Mouse (Mus musculus) 3134 (cell line): Measurements from ENCODE around the gene Cfl1.
A peak's percentile ranks its signal among the peaks of the same experiment; 100 is the strongest.
"Not testable (repeated sequence)": the region's sequence is repeated elsewhere in the genome, so short reads cannot be mapped to it uniquely, and the experiment has no call there.

Experiments
- DNase-seq: peaks from one replicate; pipeline ENCODE4 v3.0.0-alpha.2; 2011; ENCODE audit warnings: low spot score; ENCODE audit not compliant: insufficient read length; ENCODE audit errors: extremely low read depth

Cfl1 gene

DNA sequence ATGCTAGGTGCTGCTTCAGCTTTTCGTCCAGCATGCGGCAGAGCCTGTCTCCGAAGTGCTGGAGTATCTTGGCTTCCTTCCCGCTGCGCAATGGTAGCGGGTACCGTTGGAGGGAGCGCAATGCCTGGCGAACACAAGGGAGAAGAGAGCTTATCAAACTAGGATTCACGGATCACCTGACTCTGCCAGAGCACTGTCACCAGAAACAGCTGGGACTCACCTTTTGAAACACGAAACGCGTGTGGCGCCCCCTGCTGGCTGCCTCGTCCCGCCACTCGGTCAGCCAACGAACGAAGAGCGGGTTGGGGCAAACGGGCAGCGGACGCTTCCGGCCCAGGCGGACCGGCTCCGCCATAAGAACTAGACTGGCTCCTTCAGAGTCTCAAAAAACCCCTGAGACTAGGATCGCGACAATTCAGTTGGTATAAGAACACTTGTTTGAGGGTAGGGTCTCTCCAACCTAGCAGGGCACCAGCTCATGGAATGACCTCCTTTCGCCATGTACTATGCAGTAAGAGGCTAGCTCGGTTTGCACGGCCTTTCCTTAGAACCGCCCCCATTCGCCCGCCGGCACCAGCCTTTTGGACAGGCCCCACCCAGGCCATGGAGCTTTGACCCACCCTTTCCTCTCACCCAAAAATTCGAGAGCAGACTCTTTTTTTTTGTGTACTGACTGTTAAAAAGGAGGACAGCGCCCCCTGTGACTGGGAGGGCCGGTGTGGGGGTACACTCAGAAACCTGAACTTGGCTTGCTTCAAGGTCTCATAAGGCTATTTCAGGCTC lies 2.3 kb upstream of the Cfl1 start, which contains the start of gene Mus81:
Mus81 (minus strand) TSS at position 635 of the 783 bp plus-strand sequence.
- peak; percentile 93 for DNase-seq

DNA sequence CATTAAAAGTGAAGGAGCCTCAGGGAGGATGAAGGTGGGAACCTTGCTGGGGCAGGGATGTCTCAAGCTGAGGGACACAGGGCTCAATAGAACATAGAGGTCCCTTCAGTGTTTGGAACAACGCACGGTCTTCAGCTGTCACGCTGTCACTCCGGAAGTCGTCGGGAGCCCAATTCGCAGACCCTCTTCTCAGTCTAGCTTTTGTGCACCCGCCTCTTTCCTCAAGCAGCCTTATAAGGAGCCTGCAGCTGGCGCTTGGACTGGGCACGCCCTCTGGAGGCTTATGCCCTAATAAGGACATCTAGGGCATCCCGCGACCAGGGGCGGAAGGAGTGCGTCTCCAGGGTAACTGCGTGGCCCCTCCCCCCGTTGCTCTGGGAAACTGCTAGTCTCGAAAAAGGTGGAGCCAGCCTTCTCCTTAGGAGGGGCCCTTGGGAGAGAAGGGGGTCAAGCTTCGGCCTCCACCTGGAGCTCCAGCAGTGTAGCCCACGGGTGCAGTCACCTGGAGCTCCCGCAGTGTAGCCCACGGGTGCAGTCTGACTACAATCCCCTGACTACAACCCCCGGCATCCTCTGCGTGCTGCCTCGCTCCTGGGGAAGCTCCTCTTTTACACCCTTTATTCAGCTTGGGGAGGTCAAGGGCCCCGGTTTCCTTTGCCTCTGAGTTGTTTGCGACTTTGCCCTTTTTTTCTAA lies 1.2 kb upstream of the Cfl1 start:
- DNase-seq, result peak; percentile 96

DNA sequence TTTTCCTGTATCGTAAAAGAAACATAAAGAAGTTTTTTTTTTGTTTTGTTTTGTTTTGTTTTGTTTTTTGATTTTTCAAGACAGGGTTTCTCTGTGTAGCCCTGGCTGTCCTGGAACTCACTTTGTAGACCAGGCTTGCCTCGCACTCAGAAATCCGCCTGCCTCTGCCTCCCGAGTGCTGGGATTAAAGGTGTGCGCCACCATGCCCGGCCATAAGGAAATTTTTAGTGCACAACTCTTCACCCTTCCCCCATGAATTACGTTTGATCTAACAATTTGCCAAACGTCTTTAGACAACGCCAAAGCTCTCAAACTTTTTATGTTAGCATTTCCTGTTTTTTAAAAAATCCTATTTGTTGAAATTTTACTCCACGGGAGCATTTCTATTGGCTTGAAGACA lies 534 bp upstream of the Cfl1 start:
- DNase-seq, result not testable (repeated sequence)

DNA sequence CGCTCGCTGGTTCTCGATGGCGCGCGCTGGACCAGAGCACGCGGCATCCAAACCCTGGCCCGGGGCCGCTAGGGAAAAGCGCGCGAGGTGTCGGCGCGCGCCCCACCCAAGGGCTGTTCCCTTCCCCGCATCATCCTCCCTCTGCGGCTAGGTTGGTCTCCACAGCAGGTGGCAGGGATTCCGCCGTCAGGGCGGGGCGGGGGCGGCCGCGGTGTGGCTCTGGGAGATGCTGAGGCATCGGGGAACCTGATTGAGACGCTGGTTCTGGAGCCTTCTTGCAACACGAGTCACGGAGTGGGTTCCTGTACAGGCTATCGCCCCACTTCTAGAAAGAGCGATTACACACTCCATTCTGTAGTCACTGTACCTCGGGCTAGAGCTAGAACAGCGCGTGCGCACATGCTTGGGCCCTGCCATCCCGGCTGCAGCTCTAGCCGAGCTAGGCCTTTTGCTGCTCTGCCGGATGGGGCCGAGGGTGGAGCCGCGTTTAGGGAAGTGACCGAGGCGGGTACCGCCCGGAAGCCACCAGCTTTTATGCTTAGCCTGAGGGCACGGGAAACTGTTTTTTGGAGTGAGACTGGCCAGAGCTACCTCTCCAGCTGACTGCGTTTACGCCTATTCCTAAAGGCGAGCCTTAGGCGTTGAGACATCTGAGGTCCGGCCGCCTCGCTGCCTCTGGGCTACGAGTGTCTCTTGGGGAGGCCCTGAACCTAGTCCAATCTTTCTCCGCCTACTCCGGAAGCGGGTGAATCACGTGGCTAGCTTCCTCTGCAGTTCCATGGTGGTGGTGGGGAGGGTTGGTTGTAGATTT lies 848 bp downstream of the Cfl1 start:
- peak; percentile 82 for DNase-seq

DNA sequence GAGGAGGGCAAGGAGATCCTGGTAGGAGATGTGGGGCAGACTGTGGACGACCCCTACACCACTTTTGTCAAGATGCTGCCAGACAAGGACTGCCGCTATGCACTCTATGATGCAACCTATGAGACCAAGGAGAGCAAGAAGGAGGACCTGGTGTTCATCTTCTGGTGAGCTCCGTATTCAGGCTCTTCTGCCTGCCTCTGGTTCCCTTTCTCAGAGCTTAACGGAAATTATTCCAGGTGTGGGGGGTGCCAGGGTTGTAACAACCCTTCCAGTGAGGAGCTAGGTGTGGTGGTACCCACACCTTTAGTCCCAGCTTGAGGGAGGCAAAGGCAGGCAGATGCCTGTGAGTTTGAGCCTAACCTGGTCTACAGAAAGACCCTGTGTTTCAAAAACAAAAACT lies 2.4 kb downstream of the Cfl1 start:
- no peak for DNase-seq

DNA sequence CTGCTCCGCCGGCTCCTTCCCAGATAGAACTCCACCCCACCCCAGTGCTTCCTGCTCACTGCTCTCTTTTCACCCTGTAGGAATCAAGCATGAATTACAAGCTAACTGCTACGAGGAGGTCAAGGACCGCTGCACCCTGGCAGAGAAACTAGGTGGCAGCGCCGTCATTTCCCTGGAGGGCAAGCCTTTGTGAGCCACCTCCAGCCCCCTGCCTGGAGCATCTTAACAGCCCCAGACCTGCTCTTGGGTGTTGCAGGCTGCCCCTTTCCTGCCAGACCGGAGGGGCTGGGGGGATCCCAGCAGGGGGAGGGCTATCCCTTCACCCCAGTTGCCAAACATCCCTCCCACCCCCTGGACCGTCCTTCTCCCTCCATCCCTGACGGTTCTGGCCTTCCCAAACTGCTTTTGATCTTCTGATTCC lies 3.1 kb downstream of the Cfl1 start:
- not testable (repeated sequence) for DNase-seq

DNA sequence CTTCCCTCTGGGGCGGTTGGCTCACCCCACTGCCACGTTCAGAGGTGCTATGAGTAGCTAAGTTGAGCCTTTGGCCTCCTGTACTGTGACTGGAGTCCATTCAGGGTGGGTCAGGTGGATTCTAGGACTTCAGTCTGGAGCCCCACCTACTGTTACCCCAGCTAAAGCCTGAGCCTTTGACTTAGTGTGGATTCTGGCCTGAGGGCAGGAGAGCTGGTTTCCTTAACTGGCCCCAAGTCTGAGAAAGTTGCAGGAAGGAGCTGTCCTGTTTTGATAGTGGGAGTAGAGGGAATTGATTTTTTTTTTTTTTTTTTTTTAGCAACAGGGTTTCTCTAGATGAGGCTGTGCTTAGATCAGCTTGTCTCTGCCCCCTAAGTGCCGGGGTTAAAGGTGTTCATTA lies 4.1 kb downstream of the Cfl1 start:
- DNase-seq, result no peak

DNA sequence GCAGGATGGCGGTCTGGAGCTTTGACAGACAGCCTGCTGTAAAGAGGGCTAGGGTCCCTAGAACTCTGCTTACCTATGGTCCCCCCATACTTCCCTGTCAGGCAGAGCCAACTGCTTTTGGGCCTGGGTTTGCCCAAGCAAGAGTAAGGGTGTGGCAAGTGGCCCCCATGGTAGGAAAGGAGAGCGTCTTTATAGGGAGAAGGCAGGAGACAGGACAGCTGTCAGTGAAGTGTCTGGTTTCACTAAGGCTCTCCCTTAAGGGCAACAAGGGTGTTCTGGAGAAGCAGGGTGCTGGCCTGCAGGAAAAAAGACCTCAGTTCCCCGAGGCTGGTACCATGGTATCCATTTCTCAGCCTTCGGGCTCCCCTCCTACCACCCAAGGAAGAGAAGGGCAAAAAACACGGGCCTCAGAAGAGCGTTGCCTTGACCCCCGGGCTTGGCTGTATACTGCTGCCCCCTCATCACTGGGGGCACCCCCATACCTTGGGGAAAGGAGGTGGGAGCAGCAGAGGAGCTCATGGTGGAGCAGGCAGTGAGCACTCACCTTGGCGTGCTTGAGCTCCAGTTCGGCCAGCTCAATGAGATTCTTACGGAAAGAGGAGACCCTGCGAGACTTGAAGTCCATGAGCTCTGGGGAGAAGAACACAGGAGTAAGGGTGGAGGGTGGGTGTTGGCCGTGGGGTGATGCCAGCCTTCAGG lies 5.2 kb downstream of the Cfl1 start:
- no peak for DNase-seq

DNA sequence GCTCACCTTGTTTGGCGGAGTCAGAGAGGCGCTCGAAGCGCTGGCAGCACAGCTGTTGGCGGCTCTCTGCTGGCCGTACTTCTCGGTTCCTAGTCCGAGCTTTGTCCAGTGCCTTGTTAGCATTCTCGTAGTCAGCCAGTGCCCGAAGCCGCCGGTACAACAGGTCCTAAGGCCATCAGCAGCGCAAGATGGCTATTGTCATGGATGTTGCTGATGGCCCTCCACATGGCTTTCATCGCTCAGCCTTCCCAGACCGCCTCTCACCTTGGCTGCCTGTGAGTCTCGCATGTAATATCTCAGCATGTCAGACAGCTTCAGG lies 5.8 kb downstream of the Cfl1 start:
- peak; percentile 49 for DNase-seq

DNA sequence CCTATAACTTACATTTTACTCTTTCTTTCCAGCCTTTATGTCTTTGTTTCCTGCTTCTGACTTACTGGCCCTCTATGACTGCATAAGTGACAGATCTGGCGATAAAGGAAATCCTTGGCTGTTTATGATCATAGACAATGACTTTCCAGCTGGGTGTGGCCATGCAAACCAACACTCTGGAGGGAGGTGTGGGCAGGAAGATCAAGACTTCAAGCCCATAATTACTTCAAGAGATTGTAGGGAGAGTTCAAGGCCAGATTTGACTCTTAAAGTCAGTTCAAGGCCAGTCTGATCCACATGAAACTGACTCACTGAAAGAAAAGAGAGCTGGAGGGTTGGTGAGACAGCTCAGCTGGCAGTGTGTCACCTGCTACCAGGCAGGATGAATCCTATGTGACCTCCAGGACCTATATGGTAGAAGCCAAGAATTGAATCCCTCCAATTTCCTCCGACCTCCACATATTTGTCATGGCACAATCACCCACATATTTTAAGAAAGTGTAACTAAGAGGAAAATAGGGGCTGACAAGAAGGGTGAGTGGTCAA lies 10.1 kb downstream of the Cfl1 start:
- DNase-seq, result no peak

DNA sequence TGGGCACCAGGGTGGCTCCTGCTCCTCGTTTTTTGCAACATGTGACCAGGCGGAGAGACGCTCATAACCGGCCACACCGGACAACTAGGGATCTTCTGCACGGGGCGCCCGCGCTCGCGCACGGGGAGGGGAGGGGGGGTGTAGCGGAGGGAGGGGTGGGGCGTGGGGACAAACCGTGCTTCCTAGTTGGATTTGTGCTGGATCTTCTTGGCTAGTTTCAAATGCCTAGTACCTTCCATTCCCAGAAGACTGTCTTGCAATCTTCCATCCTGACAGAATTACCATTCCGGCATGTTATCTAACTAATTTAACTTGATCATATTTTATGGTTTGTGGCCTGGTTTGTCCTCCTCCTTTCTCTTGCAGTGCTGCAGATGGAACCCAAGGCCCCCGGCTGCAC lies 13.4 kb downstream of the Cfl1 start, which contains the start of gene 1700020D05Rik:
1700020D05Rik (minus strand) TSS at position 101 of the 400 bp plus-strand sequence.
- DNase-seq, result no peak

DNA sequence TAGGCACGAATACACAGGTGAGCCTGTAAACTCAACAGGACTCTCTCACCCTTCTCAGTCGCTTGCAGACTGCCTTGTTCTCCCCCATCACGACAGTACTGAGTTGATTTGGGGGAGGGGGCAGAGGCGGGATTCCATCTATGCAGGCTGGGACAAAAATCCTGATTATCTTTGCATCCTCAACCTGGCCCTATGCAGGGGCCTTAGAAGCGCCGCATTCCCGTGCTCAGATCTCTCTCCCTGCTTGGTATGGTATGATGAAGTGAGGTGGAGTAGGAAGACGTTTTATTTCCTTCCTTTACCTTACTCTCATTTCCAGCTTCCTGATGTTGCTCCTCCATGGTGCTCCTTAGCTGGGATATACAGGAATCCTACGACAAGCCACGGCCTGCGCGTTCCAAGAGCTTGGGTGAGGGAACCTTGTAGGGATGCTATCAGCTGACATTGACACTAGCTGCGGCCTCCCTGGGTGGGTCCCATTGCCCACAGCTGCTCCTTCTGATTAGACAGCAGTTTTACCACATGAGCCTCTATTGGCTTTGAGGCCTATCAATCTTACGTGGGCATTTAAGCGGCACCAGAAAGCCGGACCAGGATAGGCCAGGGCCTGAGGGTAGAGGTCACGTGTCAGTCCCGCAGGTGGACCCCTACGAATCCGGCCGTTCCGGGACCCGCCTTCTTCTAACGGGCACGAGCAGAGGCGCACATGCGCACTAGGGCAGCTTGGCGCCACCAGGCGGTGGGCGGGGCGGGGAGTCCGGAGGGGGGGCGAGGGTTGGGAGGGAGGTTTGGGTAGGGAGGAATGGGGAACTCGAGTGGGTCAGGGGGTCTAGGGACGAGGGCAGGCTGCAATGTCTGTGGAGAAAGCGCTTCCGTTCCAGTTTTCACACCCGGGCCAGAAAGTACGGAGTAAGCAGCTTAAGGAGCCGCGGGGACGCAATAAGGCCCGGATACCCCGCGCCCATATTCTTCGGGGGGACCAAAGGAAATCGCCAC lies 20.1 kb downstream of the Cfl1 start, which contains the start of gene Snx32:
Snx32 (minus strand) TSS at position 508 of the 996 bp plus-strand sequence.
- DNase-seq, result peak; percentile 90

DNA sequence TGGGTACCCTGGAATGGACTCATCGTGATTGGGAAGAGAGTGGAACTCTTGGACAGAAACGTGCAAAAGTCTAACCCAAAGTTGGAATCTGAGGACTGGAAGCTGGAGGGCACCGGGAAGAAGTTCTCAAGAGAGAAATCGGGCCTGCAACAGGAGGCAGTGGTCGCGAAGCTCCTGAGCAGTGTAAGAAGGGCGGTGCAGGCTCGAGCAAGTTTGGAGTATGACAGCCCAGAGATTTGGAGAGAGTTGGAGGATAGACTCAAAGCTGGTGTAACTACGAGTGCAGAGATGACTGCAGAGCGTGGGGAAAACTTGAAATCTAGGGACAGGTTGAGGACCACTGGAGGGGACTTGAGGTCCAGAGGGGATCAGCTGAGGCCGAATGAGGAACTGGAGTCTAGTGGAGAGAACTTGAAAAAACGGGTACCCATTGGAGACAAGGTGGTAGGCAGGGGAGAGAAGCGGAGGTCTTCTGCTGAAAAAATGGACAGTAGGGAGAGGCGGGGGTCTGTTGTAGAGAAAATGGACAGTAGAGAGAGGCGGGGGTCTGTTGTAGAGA lies 20.9 kb downstream of the Cfl1 start:
- no peak for DNase-seq

DNA sequence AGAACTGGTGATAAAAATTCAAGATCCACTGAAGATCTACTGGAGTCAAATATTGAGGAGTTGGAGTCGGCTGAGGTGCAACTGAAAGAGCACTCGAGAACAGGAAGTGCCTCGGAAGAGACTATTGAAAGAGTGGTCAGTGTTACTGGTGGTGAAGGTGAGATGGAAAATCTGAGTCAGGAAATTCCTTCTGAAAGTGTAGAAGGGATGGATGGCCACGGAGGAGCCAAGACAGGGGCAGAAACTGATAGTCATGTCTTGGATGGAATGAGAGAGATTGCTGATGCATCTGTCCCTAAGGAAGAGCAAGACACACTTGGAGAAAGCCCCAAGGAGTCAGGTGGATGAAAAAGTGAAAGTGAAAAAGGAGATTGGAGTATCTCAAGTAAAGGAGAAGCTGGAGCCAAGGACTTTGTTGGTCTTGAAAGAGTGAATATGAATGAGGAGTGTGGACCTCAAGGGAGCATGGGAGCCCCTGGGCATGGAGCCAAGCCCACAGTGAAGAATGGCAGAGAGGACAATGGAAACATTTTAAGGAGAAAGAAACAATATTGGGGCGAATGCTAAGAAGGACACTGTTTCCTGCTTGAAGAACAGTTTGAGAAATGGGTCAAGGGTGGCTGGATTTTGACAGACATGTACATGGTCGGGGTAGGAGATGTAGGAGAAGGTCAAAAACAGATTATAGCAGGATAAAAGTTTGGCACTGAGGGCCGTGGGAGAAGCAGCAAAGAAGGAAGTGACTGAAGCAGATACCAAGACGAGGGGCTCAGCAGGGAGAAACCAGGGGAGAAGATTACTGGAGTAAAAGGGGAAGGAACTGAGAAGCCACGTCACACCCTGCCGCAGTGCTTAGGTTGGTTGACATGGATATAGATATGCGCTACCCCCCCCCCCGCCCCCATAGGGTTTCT lies 22.1 kb downstream of the Cfl1 start:
- no peak for DNase-seq

DNA sequence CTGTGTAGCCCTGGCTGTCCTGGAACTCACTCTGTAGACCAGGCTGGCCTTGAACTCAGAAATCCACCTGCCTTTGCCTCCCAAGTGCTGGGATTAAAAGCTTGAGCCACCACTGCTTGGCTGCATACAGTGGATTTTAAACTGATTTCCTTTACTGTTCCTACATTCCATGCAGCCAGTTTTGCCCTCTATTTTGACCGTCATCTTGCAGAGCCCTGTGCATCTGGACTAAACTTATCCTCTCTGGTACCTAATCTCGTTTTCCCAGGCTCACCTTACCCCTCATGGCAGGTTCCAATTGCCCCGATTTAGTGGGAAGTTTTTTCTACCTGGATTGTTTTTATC lies 22.7 kb downstream of the Cfl1 start:
- no peak for DNase-seq

DNA sequence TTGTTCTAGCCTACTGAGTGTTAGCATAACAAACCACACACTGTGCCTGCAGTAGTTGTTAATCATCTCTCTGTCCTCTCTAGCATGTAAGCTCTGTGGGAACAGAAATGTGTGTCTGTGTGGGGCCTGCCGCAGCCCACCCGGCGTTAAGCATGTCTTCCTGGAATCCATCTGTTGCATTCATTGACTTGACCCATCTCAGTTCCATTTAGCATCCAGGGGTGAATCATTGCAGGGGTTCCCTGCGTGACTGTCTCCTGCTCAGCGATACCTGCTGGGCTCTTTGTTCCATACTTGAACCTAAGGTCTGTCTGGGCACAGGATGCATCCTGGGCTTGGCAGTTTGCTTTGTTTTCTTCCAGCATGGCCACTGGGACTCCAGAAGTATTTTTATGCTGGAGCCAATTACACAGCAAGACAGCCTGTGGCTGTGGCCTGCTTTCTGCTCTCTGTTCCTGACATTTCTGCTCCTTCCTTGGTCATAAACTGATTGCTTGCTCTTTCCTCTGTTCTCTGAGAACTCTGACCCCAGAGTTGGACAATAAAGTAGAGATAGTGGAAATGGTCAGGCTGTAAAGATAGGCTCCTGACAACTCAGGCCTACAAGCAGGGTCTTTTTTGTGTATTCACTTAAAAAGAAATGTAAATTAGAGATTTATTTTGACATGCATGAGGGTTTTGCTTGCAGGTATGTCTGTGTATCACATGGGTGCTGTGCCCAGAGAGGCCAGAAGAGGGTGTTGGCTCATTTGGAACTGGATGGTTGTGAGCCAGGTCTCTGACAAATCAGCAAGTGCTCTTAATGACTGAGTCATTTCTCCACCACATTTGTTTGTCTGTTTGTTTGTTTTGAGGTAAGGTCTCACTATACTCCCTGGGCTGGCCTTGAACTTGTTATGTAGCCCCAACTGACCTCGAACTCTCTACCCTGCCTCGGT lies 25.9 kb downstream of the Cfl1 start:
- DNase-seq, result no peak
